Mouse (Mus musculus): ENCODE results near the gene Mrpl14. TPM values are rescaled to one million over a fixed set of nuclear protein-coding genes. Genes with fewer than 3 reads are reported as not detected.

The Mrpl14 gene
- total RNA-seq (2021): 100 to 1,000 TPM in 1 of 2 experiments, 10 to 100 TPM in 1; 94.7 to 108 TPM

DNA sequence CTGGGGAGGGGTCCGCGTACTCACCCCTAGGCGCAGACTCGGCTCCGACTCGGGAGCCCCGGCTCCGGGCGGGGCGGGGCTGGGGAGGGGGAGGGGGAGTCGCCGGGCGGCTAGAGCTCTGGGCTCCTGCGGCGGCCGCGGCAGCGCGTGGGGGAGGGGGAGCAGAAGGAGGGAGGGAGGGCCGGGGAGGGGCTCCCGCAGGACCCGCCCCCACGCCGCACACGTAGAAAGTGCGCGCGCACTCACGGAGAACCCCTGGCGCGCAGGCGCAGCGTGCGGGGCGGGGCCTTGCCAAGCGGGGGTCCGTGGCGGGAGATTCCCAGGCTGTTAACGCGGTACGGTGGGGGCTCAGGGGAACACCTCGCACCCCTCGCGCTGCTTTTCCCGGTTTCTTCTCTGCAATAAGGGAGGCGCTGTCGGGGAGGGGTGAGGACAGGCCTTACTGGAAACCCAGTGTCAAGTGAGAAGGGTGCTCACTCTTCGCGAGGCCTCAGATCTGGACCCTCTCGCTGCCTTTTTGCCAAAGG lies at the start of gene Mrpl14:
Mrpl14 (plus strand) TSS at position 230 of the 527 bp plus-strand sequence.
- intact Hi-C loops (cut with DNase I): no loop called here
- DNase-seq: peak; percentile 93 to 95

DNA sequence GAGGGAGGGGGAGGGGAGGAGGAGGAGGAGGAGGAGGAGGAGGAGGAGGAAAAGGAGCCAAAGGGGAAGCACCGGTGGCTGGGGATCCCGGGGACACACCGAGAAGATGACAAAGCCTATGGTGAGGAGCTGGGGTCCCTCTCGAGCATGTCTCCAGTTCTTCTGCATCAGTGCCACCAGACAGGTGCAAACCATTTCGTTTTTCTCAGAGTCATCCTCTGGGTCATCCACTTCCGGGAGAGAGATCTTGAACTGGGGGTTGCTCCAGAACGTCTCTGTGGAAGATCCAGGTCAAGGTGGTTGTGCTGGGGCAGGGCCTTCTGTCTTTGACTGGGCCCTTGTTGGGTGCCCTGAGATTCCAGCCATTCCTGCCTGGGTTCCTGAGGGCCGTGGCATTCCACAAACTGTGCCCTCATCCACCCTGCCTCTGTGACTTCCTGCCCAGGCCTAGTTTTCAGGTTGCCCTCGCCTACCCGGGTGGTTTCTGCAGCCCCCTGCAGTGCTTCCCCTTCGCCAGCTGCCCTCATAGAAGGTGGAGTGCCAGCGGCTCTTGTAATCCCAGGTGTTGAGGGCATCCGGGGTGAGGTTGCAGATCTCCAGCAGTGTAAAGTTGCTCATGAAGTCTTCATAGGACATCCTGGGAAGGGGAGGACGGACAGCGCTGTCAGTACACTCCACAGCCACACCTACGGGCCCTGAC lies 47.4 kb upstream of the Mrpl14 start:
- intact Hi-C loops (cut with DNase I): no loop called here
- DNase-seq: no peak

GRCm38 (mm10) chr17:45641981-45642380 lies 44.1 kb upstream of the Mrpl14 start:
- DNase-seq: no peak
- intact Hi-C loops (cut with DNase I): loop anchor here (2.0 to 5.0 kb wide), 3 partner anchors 61 to 165 kb away; partner anchors contain the start of gene Spats1

- intact Hi-C loops (cut with DNase I): loop anchor here (2.0 to 5.0 kb wide), 3 partner anchors 62 to 165 kb away; partner anchors contain the start of gene Spats1
- peak; percentile 75 to 87 for DNase-seq
Observed at GRCm38 (mm10) chr17:45642701-45643100, 43.4 kb upstream of the Mrpl14 start.

GRCm38 (mm10) chr17:45644185-45644584 lies 41.9 kb upstream of the Mrpl14 start:
- DNase-seq: no peak
- intact Hi-C loops (cut with DNase I): loop anchor here (5.0 kb wide), 1 partner anchor 167 kb away; the partner anchor contains the start of gene Spats1

DNA sequence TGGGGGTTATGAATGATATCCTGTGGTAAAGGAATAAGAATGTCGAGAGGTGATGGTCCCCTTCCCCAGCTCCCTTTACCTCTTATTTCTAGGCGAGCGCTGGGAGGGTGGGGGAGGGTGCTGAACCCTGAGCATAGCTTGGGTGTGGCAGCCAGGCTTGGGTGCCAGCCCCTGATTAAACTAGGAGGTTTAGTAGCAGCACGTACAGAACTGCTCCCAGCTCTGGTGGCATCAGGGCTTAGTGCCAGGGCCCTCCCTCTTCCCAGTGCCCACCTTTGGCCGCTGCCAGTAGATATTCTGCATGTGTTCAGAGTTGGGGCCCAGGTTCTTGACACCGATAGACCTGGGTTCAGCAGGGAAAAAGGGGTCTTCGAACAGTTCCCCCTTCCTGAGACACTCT lies 32.9 kb upstream of the Mrpl14 start:
- no peak for DNase-seq
- intact Hi-C loops (cut with DNase I): no loop called here

DNA sequence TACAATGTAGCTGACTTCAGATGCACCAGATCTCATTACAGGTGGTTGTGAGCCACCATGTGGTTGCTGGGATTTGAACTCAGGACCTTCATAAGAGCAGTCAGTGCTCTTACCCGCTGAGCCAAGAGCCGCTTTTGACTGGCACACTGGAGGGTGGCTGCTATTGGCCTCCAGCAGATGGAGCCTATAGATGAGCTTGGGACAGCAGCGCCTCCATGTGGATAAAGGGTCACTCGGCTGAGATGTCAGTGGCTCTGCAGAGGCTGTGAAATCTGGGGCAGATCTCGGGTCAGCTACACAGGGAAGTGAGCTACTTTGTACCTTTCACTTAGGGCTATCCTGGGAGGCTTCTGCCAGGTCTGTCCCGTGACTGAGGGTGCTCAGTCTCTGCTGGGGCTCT lies 30.3 kb upstream of the Mrpl14 start:
- peak; percentile 16 to 30 for DNase-seq
- intact Hi-C loops (cut with DNase I): no loop called here

- no peak for DNase-seq
- intact Hi-C loops (cut with DNase I): no loop called here
Observed at GRCm38 (mm10) chr17:45659225-45659624, 26.9 kb upstream of the Mrpl14 start, which contains the start of gene Capn11. TSS of gene Capn11 (minus strand) at chr17:45659325.

- DNase-seq: peak; percentile 79 to 89
- intact Hi-C loops (cut with DNase I): loop anchor here (1.0 kb wide), 1 partner anchor 55 kb away; no protein-coding TSS in a partner anchor
Observed at GRCm38 (mm10) chr17:45663106-45663919, 22.8 kb upstream of the Mrpl14 start.

DNA sequence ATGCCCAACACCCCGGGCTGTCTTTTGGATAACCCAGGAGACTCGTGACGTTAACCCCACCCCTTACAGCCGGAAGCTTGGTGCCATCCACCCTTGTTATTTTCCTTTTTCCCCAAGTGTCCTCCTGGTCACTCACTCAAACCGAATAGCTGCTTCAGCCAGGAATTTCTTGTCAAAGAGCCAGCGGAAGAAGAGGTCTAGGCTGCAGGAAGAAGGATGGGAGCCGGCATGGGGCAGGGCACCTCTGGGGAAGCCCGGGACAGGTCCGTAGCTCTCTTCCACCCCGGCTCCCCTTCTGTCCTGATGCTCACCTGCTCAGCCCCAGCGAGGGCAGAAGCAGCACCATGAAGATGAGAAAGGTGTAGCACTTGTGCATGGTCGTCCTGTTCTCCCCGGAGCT lies 21.5 kb upstream of the Mrpl14 start:
- DNase-seq: no peak

DNA sequence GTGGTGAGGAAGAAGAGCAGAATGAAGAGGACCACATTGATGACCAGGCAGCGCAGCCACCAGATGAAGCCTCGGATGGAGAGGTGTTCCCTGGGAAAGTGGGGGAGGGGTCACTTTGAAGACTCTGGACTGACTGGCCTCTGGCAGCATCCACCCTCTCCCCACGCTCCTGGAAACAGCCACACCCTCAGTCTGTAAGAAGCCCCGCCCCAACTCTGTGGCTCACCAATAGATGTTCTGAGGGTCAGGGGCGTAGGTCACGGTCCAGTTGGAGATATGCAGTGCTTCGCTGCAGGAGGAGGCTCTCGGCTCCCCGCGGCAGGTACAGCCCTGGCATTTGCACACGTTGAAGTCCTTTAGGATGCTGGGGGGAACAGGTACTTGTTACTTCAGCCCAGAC lies 20.0 kb upstream of the Mrpl14 start:
- intact Hi-C loops (cut with DNase I): no loop called here
- no peak for DNase-seq

More for the DNA sequence above, 21.5 kb upstream of the Mrpl14 start:
- intact Hi-C loops (cut with DNase I): no loop called here

DNA sequence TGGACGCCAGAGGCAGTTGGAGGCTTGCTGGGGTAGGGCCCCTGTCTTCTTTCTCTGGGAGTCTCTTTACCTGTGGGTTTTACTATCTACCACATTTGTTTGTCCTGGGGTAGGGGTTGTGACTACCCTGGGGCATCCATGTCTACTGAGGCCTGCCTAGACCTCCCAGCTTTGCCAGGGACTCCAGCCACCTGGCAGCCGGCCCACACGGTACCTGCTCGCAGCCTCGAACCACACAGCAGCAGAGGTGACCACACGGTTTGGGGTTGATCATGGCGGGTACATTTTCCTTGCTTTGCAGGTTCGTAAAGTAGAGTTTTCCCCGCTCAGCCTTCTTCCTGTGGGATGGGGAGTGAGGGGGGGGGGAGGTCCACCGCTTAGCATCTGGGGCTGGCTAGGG lies 18.6 kb upstream of the Mrpl14 start:
- DNase-seq: no peak
- intact Hi-C loops (cut with DNase I): no loop called here

GRCm38 (mm10) chr17:45667986-45668385 lies 18.1 kb upstream of the Mrpl14 start:
- intact Hi-C loops (cut with DNase I): no loop called here
- no peak for DNase-seq

DNA sequence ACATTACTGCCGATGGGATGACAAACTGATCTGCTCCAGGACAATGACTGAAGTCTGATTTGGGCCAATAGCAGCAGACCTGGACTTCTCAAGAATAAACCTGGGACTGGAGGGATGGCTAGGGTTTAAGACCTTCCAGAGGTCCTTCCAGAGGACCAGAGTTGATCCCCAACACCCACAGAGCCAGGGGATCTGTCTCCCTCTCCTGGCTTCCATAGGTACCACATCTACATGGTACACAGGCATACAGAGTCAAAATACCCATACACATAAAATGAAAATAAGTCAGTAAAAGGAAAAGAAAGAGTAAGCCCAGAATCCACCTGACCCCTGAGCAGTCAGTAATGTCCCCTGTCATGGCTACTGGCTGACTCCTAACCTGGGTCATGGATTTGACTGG lies 14.3 kb upstream of the Mrpl14 start:
- no peak for DNase-seq
- intact Hi-C loops (cut with DNase I): no loop called here

GRCm38 (mm10) chr17:45672598-45672997 lies 13.5 kb upstream of the Mrpl14 start:
- DNase-seq: no peak
- intact Hi-C loops (cut with DNase I): no loop called here

DNA sequence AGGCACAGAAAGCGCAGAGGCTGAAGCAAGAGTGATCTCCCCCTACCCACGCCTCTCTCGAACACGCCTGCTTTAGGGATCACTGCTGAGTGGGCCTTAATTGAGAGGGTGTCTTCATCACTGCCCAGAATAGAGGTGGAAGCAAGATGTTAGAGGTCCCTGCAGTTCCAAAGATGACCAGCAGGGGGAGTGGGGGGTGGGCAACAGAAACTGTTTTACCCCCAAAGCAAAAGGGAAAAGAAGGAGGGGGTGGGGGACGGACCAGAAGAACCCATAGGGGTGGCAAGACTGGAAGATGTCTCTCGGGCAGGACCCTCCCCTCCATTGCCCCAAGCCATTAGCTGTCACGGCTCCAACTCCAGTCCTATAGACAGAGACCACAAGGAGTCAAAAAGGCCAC lies 8.0 kb upstream of the Mrpl14 start:
- DNase-seq: peak; percentile 54 to 81
- intact Hi-C loops (cut with DNase I): loop anchor here (1.0 kb wide), 1 partner anchor 40 kb away; no protein-coding TSS in a partner anchor

DNA sequence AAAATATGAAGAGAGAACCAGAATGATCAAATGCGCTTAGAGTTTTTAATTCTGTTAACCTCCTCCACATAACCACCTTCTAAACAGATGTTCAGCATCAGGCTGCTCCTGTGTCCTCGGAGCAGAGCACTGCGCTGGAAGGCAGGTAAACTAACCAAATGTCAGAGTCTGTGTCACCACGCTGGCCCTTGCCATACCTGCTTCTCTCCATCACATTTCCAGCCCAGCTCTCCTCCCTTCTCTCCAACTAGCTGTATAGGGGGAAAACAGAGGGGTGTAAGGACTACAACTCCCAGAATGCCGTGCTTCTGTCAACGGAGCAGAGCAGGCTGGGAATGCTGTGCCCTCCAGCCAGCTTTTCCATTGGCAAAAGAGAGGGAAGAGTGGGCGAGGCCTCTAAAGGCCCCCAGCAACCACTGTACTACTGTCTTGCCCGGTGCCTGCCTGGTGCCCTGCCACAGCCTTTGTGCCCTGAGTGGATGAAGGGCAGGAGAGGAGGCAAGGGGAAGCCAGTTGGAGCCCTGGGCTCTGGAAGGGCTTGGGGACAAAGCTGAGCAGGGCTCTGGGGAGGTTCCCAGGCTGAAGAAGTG lies 5.6 kb upstream of the Mrpl14 start:
- DNase-seq: peak; percentile 74 to 78
- intact Hi-C loops (cut with DNase I): no loop called here

DNA sequence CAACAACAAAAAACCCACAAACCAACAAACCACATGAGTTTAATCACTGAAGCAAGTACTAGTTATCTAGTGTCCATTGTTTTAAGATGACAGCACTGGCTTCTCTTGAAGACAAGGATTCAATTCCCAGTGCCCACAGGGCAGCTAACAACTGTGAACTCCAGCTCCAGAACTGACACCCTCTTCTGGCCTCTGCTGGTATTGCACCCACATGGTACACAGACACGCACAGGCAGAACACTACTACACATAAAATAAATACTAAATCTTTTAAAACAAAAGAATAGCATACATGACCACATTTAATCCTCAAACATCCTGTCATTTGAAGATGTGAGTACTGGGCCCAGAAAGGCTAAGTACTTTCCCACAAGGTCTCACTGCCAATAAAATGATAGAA lies 4.5 kb upstream of the Mrpl14 start:
- DNase-seq: peak in 1 of 2 experiments; percentile 41
- intact Hi-C loops (cut with DNase I): no loop called here

DNA sequence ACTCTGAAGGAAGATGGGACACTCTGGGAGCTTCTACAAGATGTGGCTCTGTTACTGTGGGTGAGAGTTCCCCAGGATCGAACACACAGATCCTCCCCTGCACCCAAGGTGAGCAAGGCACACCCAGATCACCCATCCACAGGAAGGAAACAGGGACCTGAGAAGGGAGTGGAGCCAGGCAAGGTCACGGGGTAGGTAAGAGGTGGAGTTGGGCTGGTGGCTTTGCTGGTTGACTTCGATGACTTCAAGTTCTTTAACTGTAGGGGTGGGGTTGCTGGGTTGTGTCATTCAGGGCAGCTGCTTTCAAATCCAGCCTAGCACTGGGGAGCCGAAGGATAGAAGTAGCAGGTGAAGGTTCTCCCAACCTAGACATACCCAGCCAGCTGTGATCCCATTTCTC lies 3.3 kb upstream of the Mrpl14 start:
- DNase-seq: no peak
- intact Hi-C loops (cut with DNase I): no loop called here

DNA sequence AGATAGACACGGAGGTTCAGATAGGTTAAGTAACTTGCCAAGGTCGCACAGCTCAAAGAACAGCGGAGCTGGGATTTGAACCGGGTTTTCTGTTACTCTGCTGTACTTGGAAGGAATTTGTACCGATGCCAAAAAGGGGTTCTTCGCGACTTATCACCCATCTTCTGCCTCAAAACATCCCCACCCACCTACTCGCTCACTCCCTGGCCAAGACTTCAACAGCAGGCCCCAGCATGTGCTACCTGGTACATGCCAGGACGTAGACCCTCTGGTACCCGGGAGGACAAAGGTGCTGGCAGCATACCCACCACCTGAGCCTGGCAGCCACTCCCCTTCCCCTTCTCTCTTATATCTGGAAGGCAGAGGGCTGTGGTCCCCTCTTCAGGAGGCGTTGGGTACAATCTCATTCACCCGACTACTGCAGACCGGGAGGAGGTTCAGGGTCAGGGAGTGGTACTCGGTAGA lies 1.4 kb upstream of the Mrpl14 start:
- no peak for DNase-seq
- intact Hi-C loops (cut with DNase I): no loop called here
